Mouse (Mus musculus): ENCODE measurements around the gene Gm39566. TPM values are rescaled to one million over a fixed set of nuclear protein-coding genes. Genes with fewer than 3 reads are reported as not detected.
"Not testable (repeated sequence)": the region's sequence is repeated elsewhere in the genome, so short reads cannot be mapped to it uniquely, and the experiment has no call there.

Gm39566 gene
- polyA plus RNA-seq (2016; fragmentation: Nextera tagmentation; extraction: Ambion mirVana) = not detected in 2 replicates

DNA sequence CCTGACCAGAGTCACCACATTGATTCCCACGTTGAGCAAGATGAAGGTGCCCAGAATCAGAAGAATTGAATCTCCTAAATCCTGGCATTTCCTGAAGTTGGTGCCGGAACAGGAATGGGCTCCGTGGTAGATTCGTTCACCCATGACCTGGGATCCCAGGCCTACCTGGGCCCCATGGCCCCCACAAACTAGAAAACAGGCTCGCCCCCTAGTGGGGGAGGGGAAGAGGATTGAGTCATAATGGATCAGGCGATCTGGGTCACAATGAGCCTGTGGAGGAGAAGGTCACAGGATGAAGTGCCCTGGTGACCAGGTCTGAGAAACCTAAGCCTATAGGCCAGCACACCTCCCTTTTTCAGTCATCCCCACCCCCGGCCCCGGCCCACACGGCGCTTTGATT lies at the start of gene Gm39566:
TSS of gene Gm39566 (minus strand) at position 144 of the 400 bp plus-strand sequence.
- no peak within 1 kb of the TSS for H3K4me3 ChIP-seq
- 59% methylated on average over 10 of the region's 10 CpGs for WGBS
- H3K4me1 ChIP-seq (replicated peaks) = no peaks in the 10 kb centered on the region
- no peaks in the 10 kb centered on the region for H3K36me3 ChIP-seq
- no peak for DNase-seq (ENCODE audit: low spot score)
- no peak within 1 kb of the TSS for H3K27ac ChIP-seq
- H3K9me3 ChIP-seq = peaks cover 13% of the 10 kb centered on the region
- no peaks in the 10 kb centered on the region for H3K27me3 ChIP-seq (ENCODE audit: insufficient read depth, poor library complexity, severe bottlenecking)

DNA sequence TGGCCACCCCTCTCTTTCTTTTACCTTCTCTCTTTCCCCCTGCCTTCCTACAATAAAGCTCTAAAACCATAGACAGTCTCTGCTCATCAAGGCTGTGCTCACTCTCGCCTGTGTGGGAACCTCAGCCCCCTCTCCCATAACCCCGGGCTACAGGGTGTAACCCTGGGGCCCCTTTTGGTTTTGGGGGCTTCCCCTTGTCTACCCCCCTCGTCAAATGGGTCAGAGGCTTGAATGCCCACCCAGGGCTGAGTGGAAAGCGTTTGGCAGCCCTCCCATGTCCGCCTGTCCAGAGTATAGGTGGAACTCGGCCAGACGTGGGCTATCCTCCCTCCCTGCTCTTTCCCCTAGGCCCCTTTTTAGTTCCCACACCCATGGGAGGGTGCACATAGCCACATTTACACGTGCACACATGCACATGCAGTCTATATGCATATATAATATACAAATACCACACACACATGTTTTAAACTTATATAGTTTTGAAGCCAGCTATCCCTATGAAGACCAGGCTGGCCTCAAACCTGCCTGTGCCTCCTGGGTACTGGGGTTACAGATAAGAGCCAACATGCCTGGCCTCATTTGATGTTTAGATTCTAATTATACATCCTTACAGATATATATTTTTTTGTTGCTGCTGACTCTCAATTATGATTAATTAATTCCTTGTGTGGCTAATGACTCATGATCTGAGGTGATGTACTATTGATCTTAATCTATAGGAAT lies 49.2 kb upstream of the Gm39566 start:
- Histone ChIP-seq H3K27me3 (ENCODE audit: insufficient read depth, poor library complexity, severe bottlenecking) (peaks cover 7% of the 10 kb centered on the region), H3K4me1 (replicated peaks) (0 out of 2 replicates have a peak, but pooled peaks cover 3% of the 10 kb centered on the region), H3K36me3 (no peaks in the 10 kb centered on the region), H3K27ac (no peak overlapping the region), H3K9me3 (no peaks in the 10 kb centered on the region), H3K4me3 (no peak overlapping the region)
- no peak for DNase-seq (ENCODE audit: low spot score)
- WGBS = 59% methylated on average over 8 of the region's 8 CpGs

DNA sequence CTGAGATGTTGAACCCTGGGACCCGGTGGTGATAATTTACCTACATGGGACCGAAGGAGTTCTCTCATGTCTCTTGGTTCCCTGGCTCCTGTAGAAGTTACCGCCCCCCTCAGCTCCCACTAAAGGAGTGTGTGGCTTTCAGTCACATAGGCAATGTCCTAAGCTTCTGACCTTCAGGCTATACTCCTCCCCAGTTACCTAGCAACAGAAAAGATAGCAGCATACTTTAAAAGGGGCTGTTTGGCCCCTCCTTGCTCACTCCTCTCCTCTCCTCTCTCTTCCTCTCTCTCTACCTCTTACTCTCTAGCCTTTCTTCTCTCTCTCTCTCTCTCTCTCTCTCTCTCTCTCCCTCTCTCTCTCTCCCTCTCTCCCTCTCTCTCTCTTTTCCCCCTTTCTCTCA lies 48.6 kb upstream of the Gm39566 start:
- H3K9me3 ChIP-seq; H3K36me3 ChIP-seq; H3K4me3 ChIP-seq; H3K4me1 ChIP-seq (replicated peaks); H3K27ac ChIP-seq; DNase-seq (ENCODE audit: low spot score): not testable (repeated sequence)
- H3K27me3 ChIP-seq (ENCODE audit: insufficient read depth, poor library complexity, severe bottlenecking) = peaks cover 13% of the 10 kb centered on the region
- WGBS = 87% methylated on average over 3 of the region's 3 CpGs

DNA sequence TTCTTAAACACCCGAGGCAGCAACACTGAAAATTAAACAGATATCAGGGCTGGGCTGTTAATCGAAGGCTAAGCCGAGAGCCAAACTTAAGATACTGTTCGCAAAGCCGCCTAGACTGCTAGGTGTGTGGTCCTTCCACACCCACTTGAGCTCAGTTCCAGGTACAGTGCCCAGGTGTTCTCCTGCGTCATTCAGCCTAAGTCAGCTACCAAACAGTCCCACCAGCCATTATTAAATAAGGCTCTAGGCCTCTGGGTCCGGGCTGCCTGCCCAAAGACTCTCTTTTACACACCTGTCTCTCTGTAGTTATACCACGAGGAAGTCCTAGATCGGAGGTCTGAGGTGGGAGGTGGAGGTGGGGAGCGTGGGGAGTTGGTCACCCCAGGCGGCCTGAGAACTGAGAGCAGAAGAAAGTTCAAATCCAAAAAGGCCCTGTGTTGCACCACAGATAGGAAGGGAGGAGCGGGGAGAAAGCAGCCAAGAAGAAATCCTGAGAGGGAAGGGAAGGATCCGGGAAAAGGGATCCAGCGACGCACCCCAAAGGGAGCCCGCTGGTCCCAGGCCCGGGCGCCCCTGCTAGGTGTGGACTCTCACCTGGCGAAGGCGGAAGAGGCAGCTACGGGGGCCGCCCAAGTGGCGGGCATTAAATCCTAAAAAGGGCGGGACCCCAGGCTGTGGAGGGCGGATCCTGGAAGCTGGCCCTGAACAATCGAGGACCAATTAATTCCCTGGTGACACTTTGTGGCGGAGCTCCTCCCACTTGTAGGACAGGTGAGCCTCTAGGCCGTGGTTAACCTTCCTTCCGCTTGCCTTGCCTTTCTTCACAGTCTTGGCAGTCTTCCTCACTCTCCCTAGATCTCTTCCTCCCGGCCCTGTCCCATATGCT lies 43.3 kb upstream of the Gm39566 start, which contains the start of gene Tnk1:
TSS of gene Tnk1 (minus strand) at position 618 of the 886 bp plus-strand sequence.
- Histone ChIP-seq H3K9me3 (no peaks in the 10 kb centered on the region), H3K27me3 (ENCODE audit: insufficient read depth, poor library complexity, severe bottlenecking) (peaks cover 38% of the 10 kb centered on the region), H3K36me3 (no peaks in the 10 kb centered on the region), H3K4me3 (peak within 1 kb of the TSS; percentile 36), H3K4me1 (replicated peaks) (peaks cover 25% of the 10 kb centered on the region), H3K27ac (0 out of 2 replicates have a peak within 1 kb of the TSS, but pooled peaks have one; percentile 29)
- WGBS = 20% methylated on average over 30 of the region's 30 CpGs
- DNase-seq (ENCODE audit: low spot score) = no peak

DNA sequence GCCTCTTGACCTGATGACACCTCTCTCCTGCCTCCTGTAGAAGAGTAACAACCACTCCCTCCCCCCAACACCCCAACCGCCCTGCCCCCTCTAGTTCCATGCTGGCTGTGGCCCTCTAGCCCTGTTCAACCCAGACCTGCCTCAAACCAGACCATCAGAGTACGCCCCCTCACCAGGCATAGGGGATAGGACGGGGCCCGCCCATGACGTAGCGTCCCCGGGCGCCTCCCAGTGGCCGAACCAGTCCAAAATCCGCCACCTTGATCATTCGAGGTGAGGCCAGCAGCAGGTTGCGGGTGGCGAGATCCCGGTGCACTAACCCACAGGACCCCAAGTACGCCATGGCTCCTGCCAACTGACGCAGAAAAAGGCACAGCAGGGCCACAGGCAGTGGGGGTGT lies 40.2 kb upstream of the Gm39566 start:
- peaks cover 38% of the 10 kb centered on the region for H3K27me3 ChIP-seq (ENCODE audit: insufficient read depth, poor library complexity, severe bottlenecking)
- peak overlapping the region; percentile 0; the same call in 1 of the 2 replicates for H3K4me3 ChIP-seq
- H3K9me3 ChIP-seq = no peaks in the 10 kb centered on the region
- H3K27ac ChIP-seq = peak overlapping the region; percentile 41; the same call in 1 of the 2 replicates
- 25% methylated on average over 16 of the region's 16 CpGs for WGBS
- DNase-seq (ENCODE audit: low spot score) = peak; percentile 60
- peaks cover 36% of the 10 kb centered on the region for H3K4me1 ChIP-seq (replicated peaks)
- H3K36me3 ChIP-seq = peaks cover 21% of the 10 kb centered on the region

DNA sequence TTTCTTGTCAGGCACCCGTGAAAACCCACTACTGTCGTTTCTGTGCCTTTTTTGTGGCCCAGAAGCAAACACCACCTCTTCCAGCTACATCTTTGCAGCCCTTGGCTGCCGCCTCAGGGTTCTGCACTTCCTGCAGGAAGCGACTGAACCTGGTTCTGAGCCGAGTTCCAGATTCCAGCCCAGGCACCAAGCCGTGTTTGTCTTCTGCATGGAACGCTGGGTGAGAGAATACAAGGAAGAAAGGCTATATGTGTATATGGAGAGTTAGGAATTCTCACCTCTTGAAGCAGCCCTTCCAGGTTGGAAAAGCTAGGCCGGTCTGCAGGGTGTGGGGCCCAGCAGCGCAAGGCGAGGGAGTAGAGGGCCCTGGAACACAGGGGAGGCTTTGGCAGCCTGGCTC lies 39.6 kb upstream of the Gm39566 start:
- Histone ChIP-seq H3K4me1 (replicated peaks) (peaks cover 36% of the 10 kb centered on the region), H3K9me3 (no peaks in the 10 kb centered on the region), H3K27ac (no peak overlapping the region), H3K27me3 (ENCODE audit: insufficient read depth, poor library complexity, severe bottlenecking) (peaks cover 35% of the 10 kb centered on the region), H3K4me3 (no peak overlapping the region), H3K36me3 (peaks cover 28% of the 10 kb centered on the region)
- DNase-seq (ENCODE audit: low spot score) = no peak
- WGBS = 90% methylated on average over 10 of the region's 10 CpGs

DNA sequence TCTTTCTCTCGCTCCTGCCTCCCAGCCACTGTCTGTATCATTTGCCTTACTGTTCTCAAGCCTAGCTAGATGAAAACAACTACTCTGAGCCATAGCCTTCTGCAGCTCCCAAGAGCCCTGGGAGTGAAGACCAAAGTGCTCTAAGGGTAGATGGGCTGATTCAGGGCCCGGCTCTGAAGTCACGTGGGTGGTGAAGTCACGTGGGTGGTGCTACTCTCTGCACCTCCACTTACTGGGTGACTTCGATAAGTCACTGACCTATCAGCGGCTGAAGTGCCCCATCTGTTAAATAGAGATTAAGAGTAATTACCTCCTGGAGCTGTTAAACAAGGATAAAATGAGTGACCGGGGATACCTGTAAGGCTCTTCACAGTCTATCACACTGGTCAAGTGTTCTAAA lies 38.9 kb upstream of the Gm39566 start:
- Histone ChIP-seq H3K27ac (peak overlapping the region; percentile 71; the same call in 1 of the 2 replicates), H3K36me3 (peaks cover 35% of the 10 kb centered on the region), H3K4me3 (no peak overlapping the region), H3K9me3 (no peaks in the 10 kb centered on the region), H3K4me1 (replicated peaks) (peaks cover 36% of the 10 kb centered on the region), H3K27me3 (ENCODE audit: insufficient read depth, poor library complexity, severe bottlenecking) (peaks cover 28% of the 10 kb centered on the region)
- no peak for DNase-seq (ENCODE audit: low spot score)
- WGBS = 81% methylated on average over 7 of the region's 7 CpGs

DNA sequence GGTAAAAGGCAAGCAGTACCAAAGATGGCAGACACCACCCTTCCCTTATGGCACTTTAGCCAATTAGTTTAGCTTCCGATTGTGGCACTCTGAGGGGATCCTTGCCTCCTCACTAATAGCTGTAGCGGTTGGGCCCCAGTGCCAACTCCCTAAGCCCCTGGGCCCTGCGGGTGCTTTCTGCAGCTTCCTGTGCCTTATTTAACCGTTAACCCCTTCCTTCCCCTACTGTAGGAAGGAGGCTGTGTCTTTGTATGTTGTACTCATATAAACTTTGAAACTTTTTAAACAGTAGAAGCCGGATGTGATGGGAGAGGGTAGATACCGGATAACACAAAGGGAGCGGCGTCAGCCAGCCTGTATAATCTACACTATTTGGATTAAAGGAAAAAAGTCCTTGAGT lies 35.7 kb upstream of the Gm39566 start:
- H3K4me1 ChIP-seq (replicated peaks) = peaks cover 54% of the 10 kb centered on the region
- no peaks in the 10 kb centered on the region for H3K9me3 ChIP-seq
- WGBS = 85% methylated on average over 8 of the region's 8 CpGs
- H3K36me3 ChIP-seq = peaks cover 49% of the 10 kb centered on the region
- no peaks in the 10 kb centered on the region for H3K27me3 ChIP-seq (ENCODE audit: insufficient read depth, poor library complexity, severe bottlenecking)
- H3K4me3 ChIP-seq = no peak overlapping the region
- H3K27ac ChIP-seq = no peak overlapping the region
- DNase-seq (ENCODE audit: low spot score) = no peak

DNA sequence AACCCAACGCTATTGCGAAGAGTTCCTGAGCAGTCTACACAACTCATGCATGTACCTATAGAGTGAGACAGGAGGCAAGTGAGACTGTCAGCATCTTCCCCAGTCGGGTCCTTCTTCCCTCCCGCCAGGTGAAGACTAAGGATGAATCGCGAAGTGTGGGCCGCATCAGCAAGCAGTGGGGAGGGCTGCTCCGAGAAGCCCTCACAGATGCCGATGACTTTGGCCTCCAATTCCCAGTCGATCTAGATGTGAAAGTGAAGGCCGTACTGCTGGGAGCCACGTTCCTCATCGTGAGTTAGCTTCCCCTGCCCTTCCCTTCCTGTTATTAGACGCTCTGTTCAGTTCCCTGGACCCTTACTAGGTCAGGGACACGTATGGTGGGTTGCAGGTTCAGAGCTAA lies 34.8 kb upstream of the Gm39566 start:
- H3K27ac ChIP-seq = no peak overlapping the region
- no peak for DNase-seq (ENCODE audit: low spot score)
- no peak overlapping the region for H3K4me3 ChIP-seq
- H3K9me3 ChIP-seq = no peaks in the 10 kb centered on the region
- no peaks in the 10 kb centered on the region for H3K27me3 ChIP-seq (ENCODE audit: insufficient read depth, poor library complexity, severe bottlenecking)
- peaks cover 53% of the 10 kb centered on the region for H3K4me1 ChIP-seq (replicated peaks)
- peaks cover 49% of the 10 kb centered on the region for H3K36me3 ChIP-seq
- WGBS = 91% methylated on average over 15 of the region's 15 CpGs

DNA sequence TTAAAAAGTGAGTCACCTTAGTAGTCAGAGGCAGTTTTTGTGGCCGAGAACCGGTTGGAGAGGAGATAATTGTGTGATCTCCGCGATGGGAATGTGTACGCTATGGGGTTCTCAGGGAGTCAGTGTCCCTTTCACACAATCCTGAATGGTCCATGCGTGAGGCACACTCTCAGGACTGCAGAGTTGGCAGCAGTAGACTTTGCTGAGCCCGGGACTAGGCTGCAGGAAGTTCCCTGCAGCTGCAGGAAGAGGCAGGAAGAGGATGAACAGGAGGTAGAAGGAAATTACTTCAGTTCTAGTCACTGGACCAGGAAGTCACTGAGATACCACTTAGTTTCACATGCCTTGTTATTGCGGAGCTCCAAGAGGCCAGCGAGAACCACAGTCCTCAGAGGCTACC lies 34.0 kb upstream of the Gm39566 start:
- H3K4me3 ChIP-seq = no peak overlapping the region
- WGBS = 92% methylated on average over 9 of the region's 9 CpGs
- H3K9me3 ChIP-seq = no peaks in the 10 kb centered on the region
- no peaks in the 10 kb centered on the region for H3K27me3 ChIP-seq (ENCODE audit: insufficient read depth, poor library complexity, severe bottlenecking)
- peaks cover 53% of the 10 kb centered on the region for H3K4me1 ChIP-seq (replicated peaks)
- peaks cover 49% of the 10 kb centered on the region for H3K36me3 ChIP-seq
- DNase-seq (ENCODE audit: low spot score) = no peak
- no peak overlapping the region for H3K27ac ChIP-seq

DNA sequence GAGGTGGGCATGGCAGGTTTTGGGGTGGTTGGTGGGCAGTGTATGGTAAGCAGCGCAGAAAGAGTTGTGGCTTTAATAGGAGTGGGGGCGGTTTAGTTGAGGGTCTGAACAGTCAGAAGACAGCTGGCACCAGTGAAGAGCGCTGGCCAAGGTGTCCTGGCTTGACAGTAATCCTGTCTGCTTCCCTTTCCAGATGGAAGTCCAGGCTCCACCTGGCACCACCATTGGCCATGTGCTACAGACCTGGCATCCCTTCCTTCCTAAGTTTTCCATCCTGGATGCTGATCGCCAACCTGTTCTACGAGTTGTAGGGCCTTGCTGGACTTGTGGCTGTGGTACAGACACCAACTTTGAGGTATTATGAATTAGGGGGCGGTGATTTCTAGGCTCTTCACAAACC lies 32.9 kb upstream of the Gm39566 start:
- H3K9me3 ChIP-seq = no peaks in the 10 kb centered on the region
- DNase-seq (ENCODE audit: low spot score) = no peak
- peaks cover 49% of the 10 kb centered on the region for H3K36me3 ChIP-seq
- peak overlapping the region; percentile 93 for H3K27ac ChIP-seq
- peak overlapping the region; percentile 74 for H3K4me3 ChIP-seq
- 95% methylated on average over 6 of the region's 6 CpGs for WGBS
- no peaks in the 10 kb centered on the region for H3K27me3 ChIP-seq (ENCODE audit: insufficient read depth, poor library complexity, severe bottlenecking)
- H3K4me1 ChIP-seq (replicated peaks) = peaks cover 44% of the 10 kb centered on the region

DNA sequence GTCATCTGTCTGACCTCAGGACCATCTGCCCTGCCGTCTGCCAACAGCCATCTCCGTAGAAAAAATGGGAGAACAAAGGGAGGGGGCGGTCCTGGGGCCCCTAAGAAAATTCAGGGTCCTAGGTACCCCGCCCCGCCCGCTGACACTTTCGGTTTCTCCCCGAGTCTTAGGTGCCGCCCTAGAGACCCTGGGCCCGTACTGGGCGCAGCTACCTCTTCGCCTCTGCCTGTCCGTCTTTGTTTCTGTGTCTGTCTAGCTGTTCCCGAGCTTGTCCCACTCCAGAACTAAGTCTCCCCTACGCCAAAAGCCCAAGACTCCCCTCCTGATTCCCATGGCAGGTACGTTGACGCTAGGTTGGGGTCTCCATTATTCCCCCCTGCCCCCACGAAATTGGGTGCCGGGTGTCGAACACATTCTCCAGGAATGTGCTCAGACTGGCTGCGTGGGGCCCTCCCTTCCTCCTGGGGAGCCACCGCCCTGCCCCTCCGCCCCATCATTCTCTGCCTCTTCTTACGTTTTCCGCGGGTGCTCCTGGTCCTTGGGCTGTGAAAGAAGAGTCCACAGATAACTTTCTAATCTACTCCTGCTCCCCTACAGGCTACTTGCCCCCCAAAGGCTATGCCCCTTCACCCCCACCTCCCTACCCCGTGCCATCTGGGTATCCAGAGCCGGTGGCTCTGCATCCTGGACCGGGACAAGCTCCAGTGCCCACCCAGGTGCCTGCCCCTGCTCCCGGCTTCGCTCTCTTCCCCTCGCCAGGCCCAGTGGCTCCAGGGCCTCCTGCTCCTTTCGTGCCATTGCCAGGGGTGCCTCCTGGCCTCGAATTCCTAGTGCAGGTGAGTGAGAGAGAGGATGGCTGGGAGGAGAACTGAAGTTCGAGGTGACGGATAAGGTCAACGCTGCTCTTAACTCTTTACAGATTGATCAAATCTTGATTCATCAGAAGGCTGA lies 31.9 kb upstream of the Gm39566 start:
- DNase-seq (ENCODE audit: low spot score) = no peak
- Histone ChIP-seq H3K27me3 (ENCODE audit: insufficient read depth, poor library complexity, severe bottlenecking) (no peaks in the 10 kb centered on the region), H3K36me3 (peaks cover 45% of the 10 kb centered on the region), H3K9me3 (no peaks in the 10 kb centered on the region), H3K4me3 (peak overlapping the region; percentile 74), H3K27ac (peak overlapping the region; percentile 93), H3K4me1 (replicated peaks) (peaks cover 41% of the 10 kb centered on the region)
- WGBS = 12% methylated on average over 37 of the region's 37 CpGs

Data from hindbrain, embryonic 10.5 days (tissue).